Mouse (Mus musculus) embryonic facial prominence, embryonic 14.5 days (tissue): ENCODE measurements around the gene Serpina3b. TPM values are rescaled to one million over a fixed set of nuclear protein-coding genes. Genes with fewer than 3 reads are reported as not detected.

ENCODE experiments used
- ATAC-seq: fragments of 200-750 bp; cut with Nextera tagmentation; 2 replicates; pipeline ENCODE4 v1.8.0; 2017; ENCODE audit warnings: low read depth, moderate number of reproducible peaks, moderate TSS enrichment
- DNase-seq: peaks from one replicate; pipeline ENCODE4 v3.0.0-alpha.2; 2015; ENCODE audit warnings: low spot score
- H3K27ac ChIP-seq: fragments of 300-500 bp; sonication (generic); replicated peaks from 2 replicates; pipeline ENCODE4 v1.5.1; 2014; ENCODE audit warnings: low read depth, mild to moderate bottlenecking, low read length, moderate library complexity
- H3K27me3 ChIP-seq: fragments of 300-500 bp; sonication (generic); replicated peaks from 2 replicates; pipeline ENCODE4 v1.6.1; 2014; ENCODE audit warnings: low read length; ENCODE audit not compliant: control insufficient read depth, insufficient read depth
- H3K36me3 ChIP-seq: fragments of 300-500 bp; sonication (generic); 2 replicates; pipeline ENCODE4 v1.6.1; 2014; ENCODE audit warnings: low read length, mixed read lengths; ENCODE audit not compliant: control insufficient read depth, insufficient read depth
- H3K4me1 ChIP-seq: fragments of 300-500 bp; sonication (generic); 2 replicates; pipeline ENCODE4 v1.6.1; 2014; ENCODE audit warnings: antibody characterized with exemption, low read length; ENCODE audit not compliant: control insufficient read depth, insufficient read depth
- H3K4me2 ChIP-seq: fragments of 300-500 bp; sonication (generic); 2 replicates; pipeline ENCODE4 v1.6.1; 2014; ENCODE audit warnings: low read depth, mild to moderate bottlenecking, low read length, moderate library complexity, mixed read lengths
- H3K4me3 ChIP-seq: fragments of 300-500 bp; sonication (generic); 2 replicates; pipeline ENCODE4 v1.5.1; 2014; ENCODE audit warnings: low read depth, mild to moderate bottlenecking, low read length
- H3K9ac ChIP-seq: fragments of 300-500 bp; sonication (generic); 2 replicates; pipeline ENCODE4 v1.6.1; 2014; ENCODE audit warnings: low read depth, mild to moderate bottlenecking, low read length, moderate library complexity, mixed read lengths
- H3K9me3 ChIP-seq: fragments of 300-500 bp; sonication (generic); 2 replicates; pipeline ENCODE4 v1.6.1; 2016; ENCODE audit warnings: low read length; ENCODE audit not compliant: control insufficient read depth
- WGBS: fragments of 180-500 bp; shearing (Covaris S2); extraction: QIAGEN DNeasy Blood & Tissue Kit; methylation state at CpG from one replicate; pipeline ENCODE4 v1.1.7; 2014; 5-methylcytosine and 5-hydroxymethylcytosine counted together
- polyA plus RNA-seq: library from polyadenylated mRNA; unstranded; fragments of >200 nt; fragmentation: Nextera tagmentation; extraction: Ambion mirVana; gene quantifications from 2 replicates; pipeline ENCODE4 v1.2.1, GENCODE M21; 2014

Serpina3b gene
- polyA plus RNA-seq, 1 experiment from 2014 or later = not detected

- H3K27ac ChIP-seq = no peak overlapping the region
- WGBS = 88% methylated on average over 2 of the region's 2 CpGs
- H3K4me3 ChIP-seq = no peak overlapping the region
- DNase-seq = no peak
- no peaks in the 10 kb centered on the region for H3K27me3 ChIP-seq
- no peaks in the 10 kb centered on the region for H3K36me3 ChIP-seq
- H3K4me2 ChIP-seq = no peak overlapping the region
- no peaks in the 10 kb centered on the region for H3K9me3 ChIP-seq
- H3K4me1 ChIP-seq = no peaks in the 10 kb centered on the region
- ATAC-seq = no peak
- no peak overlapping the region for H3K9ac ChIP-seq
Measured at GRCm38 (mm10) chr12:104145571-104145970, 17.8 kb downstream of the Serpina3b start.

GRCm38 (mm10) chr12:104151989-104152388 lies 24.2 kb downstream of the Serpina3b start:
- WGBS = 70% methylated on average over 2 of the region's 2 CpGs

GRCm38 (mm10) chr12:104153041-104153645 lies 25.3 kb downstream of the Serpina3b start:
- H3K4me3 ChIP-seq = no peak overlapping the region
- no peaks in the 10 kb centered on the region for H3K27me3 ChIP-seq
- WGBS = 83% methylated on average over 3 of the region's 3 CpGs
- H3K9me3 ChIP-seq = no peaks in the 10 kb centered on the region
- DNase-seq (no peak), ATAC-seq (no peak)
- H3K36me3 ChIP-seq = no peaks in the 10 kb centered on the region
- no peak overlapping the region for H3K4me2 ChIP-seq
- H3K4me1 ChIP-seq = no peaks in the 10 kb centered on the region
- H3K27ac ChIP-seq = no peak overlapping the region
- H3K9ac ChIP-seq = no peak overlapping the region

More at GRCm38 (mm10) chr12:104151989-104152388, 24.2 kb downstream of the Serpina3b start:
- H3K9me3 ChIP-seq = no peaks in the 10 kb centered on the region
- H3K9ac ChIP-seq = no peak overlapping the region
- no peak overlapping the region for H3K27ac ChIP-seq
- H3K4me1 ChIP-seq = no peaks in the 10 kb centered on the region
- no peak overlapping the region for H3K4me3 ChIP-seq
- H3K36me3 ChIP-seq = no peaks in the 10 kb centered on the region
- no peak for ATAC-seq
- no peak for DNase-seq
- H3K27me3 ChIP-seq = no peaks in the 10 kb centered on the region
- H3K4me2 ChIP-seq = no peak overlapping the region

- Histone ChIP-seq H3K4me1 (no peaks in the 10 kb centered on the region), H3K9me3 (no peaks in the 10 kb centered on the region), H3K36me3 (no peaks in the 10 kb centered on the region), H3K9ac (no peak within 1 kb of the TSS), H3K4me2 (no peak within 1 kb of the TSS), H3K4me3 (no peak within 1 kb of the TSS), H3K27ac (no peak within 1 kb of the TSS), H3K27me3 (no peaks in the 10 kb centered on the region)
- ATAC-seq (no peak), DNase-seq (no peak)
- WGBS = 82% methylated on average over 2 of the region's 2 CpGs
Measured at GRCm38 (mm10) chr12:104153656-104154055, 25.9 kb downstream of the Serpina3b start, which contains the start of gene Serpina3c. Gene Serpina3c (minus strand): TSS chr12:104153870.

- Histone ChIP-seq H3K4me1 (no peaks in the 10 kb centered on the region), H3K4me3 (no peak overlapping the region), H3K27ac (no peak overlapping the region), H3K4me2 (no peak overlapping the region), H3K36me3 (no peaks in the 10 kb centered on the region), H3K9me3 (no peaks in the 10 kb centered on the region), H3K27me3 (no peaks in the 10 kb centered on the region), H3K9ac (no peak overlapping the region)
- DNase-seq (no peak), ATAC-seq (no peak)
- WGBS = 41% methylated on average over 3 of the region's 3 CpGs
Measured at GRCm38 (mm10) chr12:104174747-104175146, 47.0 kb downstream of the Serpina3b start.

GRCm38 (mm10) chr12:104175636-104176035 lies 47.8 kb downstream of the Serpina3b start:
- Histone ChIP-seq H3K9ac (no peak overlapping the region), H3K9me3 (no peaks in the 10 kb centered on the region), H3K4me3 (no peak overlapping the region), H3K36me3 (no peaks in the 10 kb centered on the region), H3K27me3 (no peaks in the 10 kb centered on the region), H3K27ac (no peak overlapping the region), H3K4me2 (no peak overlapping the region), H3K4me1 (no peaks in the 10 kb centered on the region)
- ATAC-seq (no peak), DNase-seq (no peak)
- 74% methylated on average over 3 of the region's 3 CpGs for WGBS

GRCm38 (mm10) chr12:104178577-104178976 lies 50.8 kb downstream of the Serpina3b start:
- H3K4me3 ChIP-seq = no peak overlapping the region
- no peak for ATAC-seq
- H3K36me3 ChIP-seq = no peaks in the 10 kb centered on the region
- H3K4me2 ChIP-seq = no peak overlapping the region
- no peaks in the 10 kb centered on the region for H3K4me1 ChIP-seq
- no peak for DNase-seq
- no peak overlapping the region for H3K9ac ChIP-seq
- H3K27me3 ChIP-seq = no peaks in the 10 kb centered on the region
- no peak overlapping the region for H3K27ac ChIP-seq
- H3K9me3 ChIP-seq = no peaks in the 10 kb centered on the region

GRCm38 (mm10) chr12:104178987-104179386 lies 51.2 kb downstream of the Serpina3b start:
- no peak overlapping the region for H3K4me2 ChIP-seq
- WGBS = 79% methylated on average over 2 of the region's 2 CpGs
- no peak for ATAC-seq
- H3K9ac ChIP-seq = no peak overlapping the region
- no peaks in the 10 kb centered on the region for H3K4me1 ChIP-seq
- no peaks in the 10 kb centered on the region for H3K9me3 ChIP-seq
- H3K36me3 ChIP-seq = no peaks in the 10 kb centered on the region
- no peak overlapping the region for H3K4me3 ChIP-seq
- H3K27me3 ChIP-seq = no peaks in the 10 kb centered on the region
- no peak overlapping the region for H3K27ac ChIP-seq
- no peak for DNase-seq

- Histone ChIP-seq H3K27ac (no peak overlapping the region), H3K27me3 (no peaks in the 10 kb centered on the region), H3K4me1 (no peaks in the 10 kb centered on the region), H3K4me2 (no peak overlapping the region), H3K9me3 (no peaks in the 10 kb centered on the region), H3K36me3 (no peaks in the 10 kb centered on the region), H3K9ac (no peak overlapping the region), H3K4me3 (no peak overlapping the region)
- no peak for ATAC-seq
- DNase-seq = no peak
- WGBS = 63% methylated on average over 4 of the region's 4 CpGs
Measured at GRCm38 (mm10) chr12:104185046-104185445, 57.2 kb downstream of the Serpina3b start.
